Mouse (Mus musculus) limb, embryonic 15.5 days (tissue): ENCODE data around the gene Gm11037. TPM values are rescaled to one million over a fixed set of nuclear protein-coding genes. Genes with fewer than 3 reads are reported as not detected.

Experiments
- ATAC-seq: fragments of 200-750 bp; cut with Nextera tagmentation; 2 replicates; pipeline ENCODE4 v1.8.0; 2017; ENCODE audit warnings: low read depth, moderate TSS enrichment; ENCODE audit not compliant: insufficient number of reproducible peaks, low FRiP score, low TSS enrichment
- H3K27ac ChIP-seq: fragments of 300-500 bp; sonication (generic); 2 replicates; pipeline ENCODE4 v1.5.1; 2015; ENCODE audit warnings: moderate library complexity, mild to moderate bottlenecking, inconsistent platforms
- H3K27me3 ChIP-seq: fragments of 300-500 bp; sonication (generic); 2 replicates; pipeline ENCODE4 v1.6.1; 2015; ENCODE audit warnings: inconsistent platforms
- H3K36me3 ChIP-seq: fragments of 300-500 bp; sonication (generic); 2 replicates; pipeline ENCODE4 v1.6.1; 2015; ENCODE audit warnings: inconsistent platforms
- H3K4me1 ChIP-seq: fragments of 300-500 bp; sonication (generic); 2 replicates; pipeline ENCODE4 v1.6.1; 2015; ENCODE audit warnings: inconsistent platforms
- H3K4me2 ChIP-seq: fragments of 300-500 bp; sonication (generic); 2 replicates; pipeline ENCODE4 v1.6.1; 2015; ENCODE audit warnings: mild to moderate bottlenecking, inconsistent platforms
- H3K4me3 ChIP-seq: fragments of 300-500 bp; sonication (generic); 2 replicates; pipeline ENCODE4 v1.5.1; 2015; ENCODE audit warnings: mild to moderate bottlenecking, inconsistent platforms
- H3K9ac ChIP-seq: fragments of 300-500 bp; sonication (generic); 2 replicates; pipeline ENCODE4 v1.6.1; 2015; ENCODE audit warnings: inconsistent platforms
- H3K9me3 ChIP-seq: fragments of 300-500 bp; sonication (generic); 2 replicates; pipeline ENCODE4 v1.6.1; 2016; ENCODE audit warnings: inconsistent platforms
- WGBS: fragments of 180-500 bp; shearing (Covaris S2); methylation state at CpG from one replicate; pipeline ENCODE4 v1.1.7; 2015; 5-methylcytosine and 5-hydroxymethylcytosine counted together
- polyA plus RNA-seq: library from polyadenylated mRNA; unstranded; fragments of >200 nt; fragmentation: Nextera tagmentation; extraction: Ambion mirVana; gene quantifications from 2 replicates; pipeline ENCODE4 v1.2.1, GENCODE M21; 2015

Gm11037 gene
- polyA plus RNA-seq, 1 experiment from 2014 or later: not detected

GRCm38 (mm10) chr2:131142592-131142991 is 9.3 kb downstream of the Gm11037 start:
- Histone ChIP-seq H3K36me3 (peaks cover 96% of the 10 kb centered on the region), H3K4me1 (peaks cover 10% of the 10 kb centered on the region), H3K4me2 (no peak overlapping the region), H3K9ac (no peak overlapping the region), H3K4me3 (no peak overlapping the region), H3K27ac (peak overlapping the region; percentile 33; the same call in 1 of the 2 replicates), H3K27me3 (no peaks in the 10 kb centered on the region), H3K9me3 (no peaks in the 10 kb centered on the region)
- no peak for ATAC-seq
- 33% methylated on average over 18 of the region's 18 CpGs for WGBS

DNA sequence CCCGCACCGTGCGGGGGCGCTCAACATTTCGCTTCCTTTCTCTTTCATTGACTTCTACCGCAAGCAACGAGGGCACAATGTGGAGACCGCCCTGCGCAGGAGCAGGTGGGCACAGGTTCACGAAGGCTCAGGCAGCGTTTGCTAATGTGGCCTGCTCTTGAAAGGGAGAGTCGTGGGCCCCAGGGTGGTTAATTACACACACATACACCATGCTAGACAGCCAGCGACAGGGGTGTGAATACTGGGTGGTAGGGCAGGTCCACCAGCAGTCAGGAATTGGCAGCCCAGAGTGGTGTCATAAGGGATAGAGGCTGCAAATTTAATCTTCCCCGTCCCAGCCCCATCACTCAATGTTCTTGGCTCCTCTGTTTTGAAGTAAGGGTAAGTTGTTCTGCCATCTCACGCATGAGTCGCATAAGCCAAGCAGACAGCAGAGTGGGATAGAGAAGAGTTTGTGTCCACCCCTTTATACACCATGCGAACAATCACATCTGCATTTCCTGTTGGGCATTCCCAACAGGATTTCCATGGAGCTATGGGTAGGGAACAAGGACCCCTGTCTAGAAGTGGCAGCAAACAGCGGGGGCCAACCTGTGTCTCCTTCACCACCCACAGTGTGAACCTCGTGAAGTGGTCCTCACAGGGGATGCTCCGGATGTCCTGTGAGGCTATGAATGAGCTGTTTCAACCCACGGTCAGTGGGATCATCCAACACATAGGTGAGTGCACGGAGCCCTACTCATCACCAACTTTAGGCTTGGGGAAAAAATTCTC is 9.9 kb downstream of the Gm11037 start:
- Histone ChIP-seq H3K4me2 (no peak overlapping the region), H3K9ac (no peak overlapping the region), H3K27me3 (no peaks in the 10 kb centered on the region), H3K27ac (no peak overlapping the region), H3K36me3 (peaks cover 96% of the 10 kb centered on the region), H3K4me1 (peaks cover 10% of the 10 kb centered on the region), H3K9me3 (no peaks in the 10 kb centered on the region), H3K4me3 (no peak overlapping the region)
- no peak for ATAC-seq
- 71% methylated on average over 22 of the region's 22 CpGs for WGBS

DNA sequence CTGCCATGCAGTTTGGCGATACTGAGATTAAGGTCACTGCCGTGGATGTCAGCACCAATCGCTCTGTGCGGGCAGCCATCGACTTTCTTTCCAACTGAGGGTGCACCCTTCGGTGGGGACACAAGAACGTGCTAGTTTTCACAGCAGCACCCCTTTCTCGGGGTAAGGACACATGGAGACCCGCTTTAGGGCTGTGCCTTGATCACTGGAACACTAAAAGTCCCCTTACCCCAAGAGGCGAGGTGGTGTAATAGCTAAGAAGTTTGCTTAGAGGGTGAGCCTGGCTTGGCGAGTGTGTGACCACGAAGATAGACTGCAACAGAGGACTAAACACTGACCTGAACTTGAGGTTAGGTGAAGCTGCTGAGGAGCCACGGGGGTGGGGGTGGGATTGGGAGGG is 11.8 kb downstream of the Gm11037 start:
- Histone ChIP-seq H3K36me3 (peaks cover 94% of the 10 kb centered on the region), H3K9me3 (no peaks in the 10 kb centered on the region), H3K4me3 (no peak overlapping the region), H3K4me2 (no peak overlapping the region), H3K27ac (no peak overlapping the region), H3K4me1 (peaks cover 10% of the 10 kb centered on the region), H3K9ac (no peak overlapping the region), H3K27me3 (no peaks in the 10 kb centered on the region)
- 54% methylated on average over 13 of the region's 13 CpGs for WGBS
- ATAC-seq: no peak

GRCm38 (mm10) chr2:131145536-131145935 is 12.2 kb downstream of the Gm11037 start:
- H3K27ac ChIP-seq: no peak overlapping the region
- no peak for ATAC-seq

DNA sequence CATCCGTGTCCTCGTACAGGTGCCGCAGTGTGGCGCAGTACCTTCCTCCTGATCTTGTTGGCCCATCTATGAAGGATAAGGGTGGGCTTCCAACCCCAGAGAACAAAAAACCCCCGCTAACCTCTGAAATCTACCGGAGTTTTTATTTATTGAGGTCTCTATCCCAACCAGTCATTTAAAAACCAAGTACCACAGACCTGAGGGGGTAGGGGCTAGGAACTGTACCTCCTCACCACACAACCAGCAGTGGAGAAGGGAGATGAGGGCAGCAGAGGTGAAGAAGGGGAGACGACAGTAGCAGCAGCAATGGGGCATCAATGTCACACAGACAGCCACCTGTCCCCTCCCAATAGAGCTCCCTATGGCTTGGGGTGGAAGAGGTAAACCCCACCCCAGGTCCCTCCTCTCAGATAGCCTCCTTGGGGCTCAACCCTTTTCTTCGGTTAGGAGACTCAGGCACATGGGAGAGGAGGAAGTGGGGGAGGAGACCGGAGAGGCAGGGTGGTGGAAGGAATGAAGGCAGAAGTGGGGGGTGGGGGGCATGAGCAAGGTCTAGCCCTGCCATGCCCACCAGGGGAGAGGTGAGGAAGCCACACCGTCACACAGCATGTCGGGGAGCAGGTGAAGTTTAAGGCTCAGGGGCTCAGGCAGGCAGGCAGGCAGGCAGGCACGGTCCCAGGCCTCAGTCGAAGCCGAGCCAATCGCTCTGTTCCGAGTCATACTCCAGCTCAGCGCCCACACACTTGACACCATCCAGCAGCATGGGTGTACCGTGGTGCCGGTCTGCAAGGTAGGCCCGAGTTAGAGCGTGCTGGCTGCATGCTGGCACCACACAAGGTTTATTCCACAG is 13.1 kb downstream of the Gm11037 start:
- Histone ChIP-seq H3K4me1 (peaks cover 10% of the 10 kb centered on the region), H3K27me3 (no peaks in the 10 kb centered on the region), H3K36me3 (peaks cover 94% of the 10 kb centered on the region), H3K4me3 (no peak overlapping the region), H3K27ac (no peak overlapping the region), H3K4me2 (no peak overlapping the region), H3K9me3 (no peaks in the 10 kb centered on the region), H3K9ac (no peak overlapping the region)
- no peak for ATAC-seq
- 82% methylated on average over 21 of the region's 21 CpGs for WGBS

More at GRCm38 (mm10) chr2:131145536-131145935, 12.2 kb downstream of the Gm11037 start:
- 74% methylated on average over 2 of the region's 2 CpGs for WGBS
- Histone ChIP-seq H3K36me3 (peaks cover 94% of the 10 kb centered on the region), H3K4me1 (peaks cover 10% of the 10 kb centered on the region), H3K9me3 (no peaks in the 10 kb centered on the region), H3K4me2 (no peak overlapping the region), H3K4me3 (no peak overlapping the region), H3K9ac (no peak overlapping the region), H3K27me3 (no peaks in the 10 kb centered on the region)

DNA sequence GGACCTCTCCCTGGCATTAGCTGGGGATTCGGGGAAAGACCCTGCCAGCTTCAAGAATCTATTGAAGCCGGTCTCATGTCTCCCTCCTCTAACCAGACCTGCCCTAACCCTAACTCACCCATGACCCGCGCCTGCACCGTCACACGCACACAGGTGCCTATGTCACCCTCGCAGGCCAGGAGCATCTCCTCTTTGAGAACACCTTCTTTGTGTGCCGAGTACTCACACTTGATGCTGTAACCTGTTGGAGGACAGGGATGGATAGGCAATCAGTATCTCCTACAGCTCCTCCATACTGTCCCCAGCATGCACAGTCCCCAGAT is 13.7 kb downstream of the Gm11037 start:
- no peak overlapping the region for H3K4me3 ChIP-seq
- 92% methylated on average over 8 of the region's 8 CpGs for WGBS

DNA sequence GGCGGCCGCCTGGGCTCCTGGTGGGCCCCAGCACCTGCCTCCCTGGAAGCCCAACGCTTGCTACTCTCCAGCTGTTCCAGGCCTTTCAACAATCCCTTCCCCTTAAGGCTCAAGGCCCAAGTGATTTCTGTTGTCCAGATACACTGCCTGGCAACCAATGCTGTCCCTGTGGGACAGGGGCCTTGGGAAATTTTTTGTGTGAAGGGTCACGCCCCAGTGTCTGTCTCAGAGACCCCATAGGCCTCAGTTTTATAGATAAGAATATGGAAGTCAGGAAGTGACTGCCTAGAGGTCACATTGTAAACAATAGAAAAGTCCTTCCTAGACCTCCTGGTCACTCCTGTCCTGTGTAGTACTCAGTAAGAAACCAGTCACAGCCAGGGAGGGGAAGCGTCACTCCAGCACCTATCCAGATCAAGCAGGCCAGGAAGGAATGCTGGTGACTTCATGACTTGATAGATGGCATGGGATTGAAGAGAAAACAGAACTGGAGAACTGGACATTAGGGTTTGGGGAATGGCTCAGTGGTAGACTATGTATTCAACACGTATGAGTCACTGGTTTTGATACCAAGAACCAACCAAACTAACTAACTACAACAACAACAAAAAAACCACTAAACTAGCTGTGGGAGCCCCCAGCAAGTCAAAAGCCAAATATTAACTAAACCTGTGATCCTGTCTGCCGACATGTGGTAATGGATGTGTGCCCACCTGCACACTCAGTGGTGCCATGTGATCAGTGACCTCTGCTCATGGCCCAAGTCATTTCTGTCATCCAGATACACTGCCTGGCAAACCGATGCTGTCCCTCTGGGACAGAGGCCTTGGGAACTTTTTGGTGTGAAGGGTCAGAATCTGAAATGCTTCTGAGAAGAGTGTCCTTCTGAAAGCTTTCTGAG is 15.3 kb downstream of the Gm11037 start:
- Histone ChIP-seq H3K4me1 (peaks cover 2% of the 10 kb centered on the region; the same call in 1 of the 2 replicates), H3K9me3 (no peaks in the 10 kb centered on the region), H3K4me3 (no peak overlapping the region), H3K9ac (no peak overlapping the region), H3K27ac (no peak overlapping the region), H3K27me3 (no peaks in the 10 kb centered on the region), H3K4me2 (no peak overlapping the region), H3K36me3 (peaks cover 94% of the 10 kb centered on the region)
- 82% methylated on average over 8 of the region's 8 CpGs for WGBS
- no peak for ATAC-seq

More for the DNA sequence above, 13.7 kb downstream of the Gm11037 start:
- H3K27ac ChIP-seq: no peak overlapping the region
- H3K4me2 ChIP-seq: no peak overlapping the region
- no peak overlapping the region for H3K9ac ChIP-seq
- H3K36me3 ChIP-seq: peaks cover 94% of the 10 kb centered on the region
- peaks cover 10% of the 10 kb centered on the region for H3K4me1 ChIP-seq
- ATAC-seq: no peak
- no peaks in the 10 kb centered on the region for H3K27me3 ChIP-seq
- H3K9me3 ChIP-seq: no peaks in the 10 kb centered on the region

DNA sequence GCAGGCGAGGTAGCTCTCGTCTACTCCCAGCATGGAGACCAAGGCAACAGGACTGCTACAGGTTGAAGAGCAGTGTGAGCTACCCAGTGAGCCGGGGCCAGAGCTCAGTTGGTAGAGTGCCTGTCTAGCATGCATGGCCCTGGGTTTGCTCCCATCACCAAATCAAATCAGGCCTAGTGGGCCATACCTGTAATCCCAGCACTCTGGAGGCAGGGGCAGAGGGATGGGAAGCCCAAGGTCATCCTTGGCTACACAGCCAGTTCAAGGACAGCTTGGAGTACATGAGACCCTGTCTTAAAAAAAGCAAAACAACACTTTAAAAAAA is 15.9 kb downstream of the Gm11037 start:
- ATAC-seq: no peak
- Histone ChIP-seq H3K9me3 (no peaks in the 10 kb centered on the region), H3K36me3 (peaks cover 90% of the 10 kb centered on the region), H3K9ac (no peak overlapping the region), H3K27me3 (no peaks in the 10 kb centered on the region), H3K4me1 (peaks cover 2% of the 10 kb centered on the region; the same call in 1 of the 2 replicates), H3K4me3 (no peak overlapping the region), H3K4me2 (no peak overlapping the region), H3K27ac (no peak overlapping the region)
- 87% methylated on average over 3 of the region's 3 CpGs for WGBS

- Histone ChIP-seq H3K27ac (no peak overlapping the region), H3K36me3 (peaks cover 60% of the 10 kb centered on the region), H3K9ac (no peak overlapping the region), H3K4me3 (no peak overlapping the region), H3K4me1 (peaks cover under 1% of the 10 kb centered on the region; the same call in 1 of the 2 replicates), H3K9me3 (no peaks in the 10 kb centered on the region), H3K4me2 (no peak overlapping the region), H3K27me3 (no peaks in the 10 kb centered on the region)
- WGBS: 92% methylated on average over 7 of the region's 7 CpGs
- ATAC-seq: no peak
These were observed 19.0 kb downstream of the Gm11037 start for GRCm38 (mm10) chr2:131152166-131152730.

- H3K36me3 ChIP-seq: peaks cover 42% of the 10 kb centered on the region
These were observed 20.7 kb downstream of the Gm11037 start for GRCm38 (mm10) chr2:131154036-131154435.

GRCm38 (mm10) chr2:131156987-131157386 is 23.7 kb downstream of the Gm11037 start:
- Histone ChIP-seq H3K4me1 (peaks cover 16% of the 10 kb centered on the region), H3K4me2 (no peak overlapping the region), H3K9ac (no peak overlapping the region), H3K27ac (no peak overlapping the region), H3K4me3 (no peak overlapping the region), H3K36me3 (peaks cover 14% of the 10 kb centered on the region), H3K27me3 (no peaks in the 10 kb centered on the region), H3K9me3 (no peaks in the 10 kb centered on the region)
- WGBS: 91% methylated on average over 7 of the region's 7 CpGs
- no peak for ATAC-seq

More at GRCm38 (mm10) chr2:131154036-131154435, 20.7 kb downstream of the Gm11037 start:
- no peak overlapping the region for H3K27ac ChIP-seq
- H3K9ac ChIP-seq: no peak overlapping the region
- WGBS: 91% methylated on average over 4 of the region's 4 CpGs
- no peaks in the 10 kb centered on the region for H3K27me3 ChIP-seq
- ATAC-seq: no peak
- H3K4me2 ChIP-seq: no peak overlapping the region
- H3K4me1 ChIP-seq: peaks cover 12% of the 10 kb centered on the region
- H3K9me3 ChIP-seq: no peaks in the 10 kb centered on the region
- H3K4me3 ChIP-seq: no peak overlapping the region
